Mouse (Mus musculus): ENCODE data around the gene Cd47. TPM values are rescaled to one million over a fixed set of nuclear protein-coding genes. Genes with fewer than 3 reads are reported as not detected.

The Cd47 gene
- polyA plus RNA-seq (2017; shearing (Covaris generic)): 100 to 1,000 TPM; 401 to 608 TPM

DNA sequence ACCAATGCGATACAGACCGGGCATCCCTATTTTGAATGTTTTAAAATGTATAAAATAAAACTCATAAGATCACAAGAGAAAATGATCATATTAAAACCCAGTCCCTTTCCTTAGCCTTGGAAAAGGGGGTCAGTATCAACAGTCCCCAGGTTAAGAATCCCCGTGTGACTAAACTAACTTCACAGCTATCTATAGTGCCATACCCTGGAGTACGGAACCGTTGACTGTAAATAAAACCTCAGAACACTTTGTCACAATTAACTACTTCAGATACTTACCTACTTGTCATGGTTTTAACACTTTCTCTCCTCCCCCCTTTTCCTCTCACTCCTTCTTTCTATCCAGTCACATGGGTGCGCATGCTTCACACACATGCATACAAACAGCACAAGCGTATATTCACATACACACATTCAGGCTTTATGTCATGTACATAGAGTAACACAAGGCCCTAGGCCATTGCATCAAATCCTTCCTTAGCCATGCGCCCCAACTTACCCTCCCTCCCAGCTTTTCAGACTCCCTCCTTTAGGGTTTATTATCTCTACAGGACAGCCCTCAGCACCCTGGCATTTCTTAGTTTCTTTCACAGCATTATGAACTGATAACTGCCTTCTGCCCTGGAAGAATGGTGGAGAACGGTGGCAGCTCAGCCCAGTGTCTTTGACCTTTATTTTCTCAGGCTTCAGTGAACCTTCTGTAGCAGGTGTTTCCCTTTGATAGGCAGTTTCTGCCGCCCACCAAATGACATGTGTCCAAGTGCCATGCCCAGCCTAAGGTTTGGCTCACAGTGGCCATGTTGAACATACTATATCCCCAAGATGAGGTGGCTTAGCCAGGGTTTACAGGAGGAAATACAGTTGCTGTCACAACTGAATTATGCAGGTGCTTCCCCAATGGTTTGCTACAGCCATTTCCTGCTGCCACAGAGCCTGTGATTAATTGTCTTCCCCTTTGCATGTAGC lies at the start of gene Cd47:
Cd47 (plus strand) TSS at position 937 of the 965 bp plus-strand sequence.

Other genes with a start within 250 kb of the Cd47 start
- gene Ift57, start 101.3 kb upstream of the Cd47 start, polyA plus RNA-seq (2017; shearing (Covaris generic)): 10 to 100 TPM in 1 of 2 experiments, 1 to 10 TPM in 1; 8.0 to 11.5 TPM